Mouse (Mus musculus) heart, postnatal 0 days (tissue): Measurements from ENCODE around the gene S1pr5.

Experiments used
- CTCF ChIP-seq: IDR thresholded peaks from 2 replicates; pipeline ENCODE4 v1.5.1; 2016; ENCODE audit warnings: antibody characterized with exemption, control low read depth, low read depth
- EP300 ChIP-seq: IDR thresholded peaks from 2 replicates; pipeline ENCODE4 v1.6.1; 2016; ENCODE audit warnings: antibody characterized with exemption, low read depth

DNA sequence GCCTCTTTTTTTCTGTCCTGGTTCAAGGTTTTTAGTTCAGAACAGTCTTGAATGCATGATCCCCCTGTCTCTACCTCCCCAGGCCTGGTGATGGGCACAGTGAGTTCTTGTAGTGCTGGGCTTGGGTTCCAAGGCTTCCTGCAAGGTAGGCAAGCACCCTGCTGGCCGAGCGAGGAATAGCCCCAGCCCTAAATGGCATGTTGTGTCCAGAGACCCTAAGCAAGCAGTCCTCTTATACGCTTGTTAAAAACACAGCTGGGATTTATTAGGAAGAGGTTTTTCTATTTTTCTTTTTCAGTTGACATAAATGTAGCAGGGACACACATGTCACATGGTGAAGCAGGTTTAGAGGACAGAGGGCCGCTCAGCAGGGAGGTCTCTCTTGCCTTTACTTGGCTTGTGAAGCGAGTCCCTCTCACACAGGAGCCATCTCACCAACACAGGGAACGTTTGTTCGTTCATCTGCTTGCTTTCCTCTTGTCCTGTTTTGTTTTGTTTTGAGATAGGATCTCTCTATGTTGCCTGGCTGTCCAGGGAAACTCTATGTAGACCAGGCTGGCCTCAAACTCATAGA is 34.5 kb downstream of the S1pr5 start:
- TF ChIP-seq EP300 (no peak), CTCF (peak; percentile 54)
